Mouse (Mus musculus): ENCODE measurements around the gene Serpinb9b. TPM values are rescaled to one million over a fixed set of nuclear protein-coding genes. Genes with fewer than 3 reads are reported as not detected.

Gene Serpinb9b
- 2.7 and 4.9 TPM in 2 replicates for polyA plus RNA-seq (2015; fragmentation: Nextera tagmentation; extraction: Ambion mirVana)

GRCm38 (mm10) chr13:33027244-33027643 is at the start of gene Serpinb9b:
Serpinb9b (plus strand) TSS chr13:33027416.
- H3K36me3 ChIP-seq (ENCODE audit: control insufficient read depth, insufficient read depth, low read length), result no peaks in the 10 kb centered on the region
- H3K27me3 ChIP-seq (ENCODE audit: control insufficient read depth, insufficient read depth, low read length), result no peaks in the 10 kb centered on the region
- no peaks in the 10 kb centered on the region for H3K9me3 ChIP-seq (ENCODE audit: control insufficient read depth, low read length)
- no peak within 1 kb of the TSS for H3K9ac ChIP-seq (ENCODE audit: low read length)
- DNase-seq (ENCODE audit: low spot score) (no peak), ATAC-seq (ENCODE audit: low FRiP score, low TSS enrichment) (no peak)
- H3K27ac ChIP-seq (replicated peaks), result no peak within 1 kb of the TSS
- H3K4me1 ChIP-seq (replicated peaks; ENCODE audit: control insufficient read depth, insufficient read depth), result no peaks in the 10 kb centered on the region
- TF ChIP-seq EP300 (optimal IDR thresholded peaks at IDR 0.05) (no peak), CTCF (IDR thresholded peaks at IDR 0.05; ENCODE audit: low read depth) (no peak)
- no peak within 1 kb of the TSS for H3K4me2 ChIP-seq (replicated peaks; ENCODE audit: low read depth)
- no peak within 1 kb of the TSS for H3K4me3 ChIP-seq (ENCODE audit: low read depth, low read length)
- 57% methylated on average over 2 of the region's 2 CpGs for WGBS

- H3K9me3 ChIP-seq (ENCODE audit: control insufficient read depth, low read length), result no peaks in the 10 kb centered on the region
- H3K4me3 ChIP-seq (ENCODE audit: low read depth, low read length), result no peak overlapping the region
- DNase-seq (ENCODE audit: low spot score) (no peak), ATAC-seq (ENCODE audit: low FRiP score, low TSS enrichment) (no peak)
- H3K27me3 ChIP-seq (ENCODE audit: control insufficient read depth, insufficient read depth, low read length), result no peaks in the 10 kb centered on the region
- H3K4me1 ChIP-seq (replicated peaks; ENCODE audit: control insufficient read depth, insufficient read depth), result no peaks in the 10 kb centered on the region
- no peak overlapping the region for H3K27ac ChIP-seq (replicated peaks)
- no peak overlapping the region for H3K9ac ChIP-seq (ENCODE audit: low read length)
- 74% methylated on average over 4 of the region's 4 CpGs for WGBS
- no peak overlapping the region for H3K4me2 ChIP-seq (replicated peaks; ENCODE audit: low read depth)
- TF ChIP-seq EP300 (optimal IDR thresholded peaks at IDR 0.05) (no peak), CTCF (IDR thresholded peaks at IDR 0.05; ENCODE audit: low read depth) (no peak)
- no peaks in the 10 kb centered on the region for H3K36me3 ChIP-seq (ENCODE audit: control insufficient read depth, insufficient read depth, low read length)
Measured at GRCm38 (mm10) chr13:32982556-32983042, 44.6 kb upstream of the Serpinb9b start.

- no peak overlapping the region for H3K4me3 ChIP-seq (ENCODE audit: low read depth, low read length)
- no peak for TF ChIP-seq EP300 (optimal IDR thresholded peaks at IDR 0.05)
- no peak for TF ChIP-seq CTCF (IDR thresholded peaks at IDR 0.05; ENCODE audit: low read depth)
- H3K4me2 ChIP-seq (replicated peaks; ENCODE audit: low read depth), result no peak overlapping the region
- H3K36me3 ChIP-seq (ENCODE audit: control insufficient read depth, insufficient read depth, low read length), result no peaks in the 10 kb centered on the region
- H3K9me3 ChIP-seq (ENCODE audit: control insufficient read depth, low read length), result no peaks in the 10 kb centered on the region
- DNase-seq (ENCODE audit: low spot score) (no peak), ATAC-seq (ENCODE audit: low FRiP score, low TSS enrichment) (no peak)
- H3K27ac ChIP-seq (replicated peaks), result no peak overlapping the region
- no peaks in the 10 kb centered on the region for H3K4me1 ChIP-seq (replicated peaks; ENCODE audit: control insufficient read depth, insufficient read depth)
- H3K27me3 ChIP-seq (ENCODE audit: control insufficient read depth, insufficient read depth, low read length), result no peaks in the 10 kb centered on the region
- H3K9ac ChIP-seq (ENCODE audit: low read length), result no peak overlapping the region
Measured at GRCm38 (mm10) chr13:32986256-32986655, 41.0 kb upstream of the Serpinb9b start.

GRCm38 (mm10) chr13:32993152-32993893 is 33.9 kb upstream of the Serpinb9b start:
- no peak overlapping the region for H3K4me2 ChIP-seq (replicated peaks; ENCODE audit: low read depth)
- H3K27me3 ChIP-seq (ENCODE audit: control insufficient read depth, insufficient read depth, low read length), result no peaks in the 10 kb centered on the region
- H3K36me3 ChIP-seq (ENCODE audit: control insufficient read depth, insufficient read depth, low read length), result no peaks in the 10 kb centered on the region
- DNase-seq (ENCODE audit: low spot score), result peak; percentile 16
- no peak overlapping the region for H3K27ac ChIP-seq (replicated peaks)
- H3K9ac ChIP-seq (ENCODE audit: low read length), result no peak overlapping the region
- no peaks in the 10 kb centered on the region for H3K9me3 ChIP-seq (ENCODE audit: control insufficient read depth, low read length)
- H3K4me3 ChIP-seq (ENCODE audit: low read depth, low read length), result no peak overlapping the region
- ATAC-seq (ENCODE audit: low FRiP score, low TSS enrichment), result no peak
- whole genome bisulfite sequencing, result 52% methylated on average over 10 of the region's 10 CpGs
- TF ChIP-seq CTCF (IDR thresholded peaks at IDR 0.05; ENCODE audit: low read depth) (no peak), EP300 (optimal IDR thresholded peaks at IDR 0.05) (no peak)
- no peaks in the 10 kb centered on the region for H3K4me1 ChIP-seq (replicated peaks; ENCODE audit: control insufficient read depth, insufficient read depth)

GRCm38 (mm10) chr13:32993894-32994242 is 33.3 kb upstream of the Serpinb9b start:
- Histone ChIP-seq H3K27me3 (ENCODE audit: control insufficient read depth, insufficient read depth, low read length) (no peaks in the 10 kb centered on the region), H3K4me3 (ENCODE audit: low read depth, low read length) (no peak overlapping the region), H3K27ac (replicated peaks) (no peak overlapping the region), H3K36me3 (ENCODE audit: control insufficient read depth, insufficient read depth, low read length) (no peaks in the 10 kb centered on the region), H3K9ac (ENCODE audit: low read length) (no peak overlapping the region), H3K4me1 (replicated peaks; ENCODE audit: control insufficient read depth, insufficient read depth) (no peaks in the 10 kb centered on the region), H3K4me2 (replicated peaks; ENCODE audit: low read depth) (no peak overlapping the region), H3K9me3 (ENCODE audit: control insufficient read depth, low read length) (no peaks in the 10 kb centered on the region)
- DNase-seq (ENCODE audit: low spot score), result no peak
- no peak for ATAC-seq (ENCODE audit: low FRiP score, low TSS enrichment)
- 79% methylated on average over 2 of the region's 2 CpGs for WGBS
- no peak for TF ChIP-seq CTCF (IDR thresholded peaks at IDR 0.05; ENCODE audit: low read depth)
- no peak for TF ChIP-seq EP300 (optimal IDR thresholded peaks at IDR 0.05)

GRCm38 (mm10) chr13:32995051-32995450 is 32.2 kb upstream of the Serpinb9b start:
- Histone ChIP-seq H3K9me3 (ENCODE audit: control insufficient read depth, low read length) (no peaks in the 10 kb centered on the region), H3K4me1 (replicated peaks; ENCODE audit: control insufficient read depth, insufficient read depth) (no peaks in the 10 kb centered on the region), H3K4me2 (replicated peaks; ENCODE audit: low read depth) (no peak overlapping the region), H3K27ac (replicated peaks) (no peak overlapping the region), H3K4me3 (ENCODE audit: low read depth, low read length) (no peak overlapping the region), H3K9ac (ENCODE audit: low read length) (no peak overlapping the region), H3K36me3 (ENCODE audit: control insufficient read depth, insufficient read depth, low read length) (no peaks in the 10 kb centered on the region), H3K27me3 (ENCODE audit: control insufficient read depth, insufficient read depth, low read length) (no peaks in the 10 kb centered on the region)
- ATAC-seq (ENCODE audit: low FRiP score, low TSS enrichment) (no peak), DNase-seq (ENCODE audit: low spot score) (no peak)
- TF ChIP-seq EP300 (optimal IDR thresholded peaks at IDR 0.05) (no peak), CTCF (IDR thresholded peaks at IDR 0.05; ENCODE audit: low read depth) (no peak)
- 67% methylated on average over 4 of the region's 4 CpGs for WGBS

Data from stomach, postnatal 0 days (tissue).